Mouse (Mus musculus) embryonic fibroblast, embryonic 13.5 days (primary cell): ENCODE measurements around the gene Tspan12. TPM values are rescaled to one million over a fixed set of nuclear protein-coding genes. Genes with fewer than 3 reads are reported as not detected.

Experiments
- H3K27ac ChIP-seq: 2 replicates; pipeline ENCODE4 v1.5.1; 2012; ENCODE audit warnings: low read length, control low read depth, inconsistent platforms; ENCODE audit not compliant: insufficient read depth
- H3K4me1 ChIP-seq: 2 replicates; pipeline ENCODE4 v1.6.1; 2011; ENCODE audit warnings: low read length; ENCODE audit not compliant: control insufficient read depth, insufficient read depth
- H3K4me3 ChIP-seq: 2 replicates; pipeline ENCODE4 v1.5.1; 2011; ENCODE audit warnings: mild to moderate bottlenecking, control low read depth, low read length; ENCODE audit not compliant: insufficient read depth
- CTCF ChIP-seq: IDR thresholded peaks from 2 replicates; pipeline ENCODE4 v1.5.1; 2011; ENCODE audit warnings: mild to moderate bottlenecking, control low read depth, low read length, moderate library complexity, borderline replicate concordance; ENCODE audit not compliant: insufficient read depth
- POLR2A ChIP-seq: IDR thresholded peaks from 2 replicates; pipeline ENCODE4 v1.6.1; 2011; ENCODE audit warnings: low read depth, mild to moderate bottlenecking, control low read depth, low read length, moderate library complexity
- polyA plus RNA-seq: library from polyadenylated mRNA; stranded (reverse); fragments of >200 nt; gene quantifications from 2 replicates; pipeline ENCODE4 v1.2.4, GENCODE M21; 2011; ENCODE audit warnings: low read depth; ENCODE audit not compliant: missing spikeins, insufficient read length

The Tspan12 gene
- polyA plus RNA-seq, 1 experiment, result 5.2 TPM

DNA sequence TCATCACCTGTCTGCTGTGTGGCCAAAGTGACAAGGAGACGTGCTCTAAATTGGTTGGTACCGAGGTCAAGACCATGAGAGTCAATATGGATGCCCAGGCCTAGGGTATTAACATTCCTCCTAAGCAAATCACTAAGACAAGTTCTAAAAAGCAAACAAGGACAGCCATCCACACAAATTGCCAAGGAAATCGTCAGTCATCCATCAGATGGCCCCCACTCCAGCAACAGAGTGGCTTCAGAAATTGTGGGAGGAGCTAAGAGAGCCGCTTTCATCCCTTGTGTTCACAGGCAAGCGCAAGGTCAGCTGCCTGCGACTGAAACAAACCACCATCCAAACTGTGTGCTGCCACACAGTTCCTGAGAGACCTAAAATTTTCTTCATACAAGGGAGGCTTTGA, 1.0 kb upstream of the Tspan12 start:
- no peak for TF ChIP-seq CTCF
- TF ChIP-seq POLR2A, result no peak
- Histone ChIP-seq H3K4me3 (no peak overlapping the region), H3K27ac (no peak overlapping the region), H3K4me1 (no peaks in the 10 kb centered on the region)

- Histone ChIP-seq H3K4me1 (no peaks in the 10 kb centered on the region), H3K4me3 (peak overlapping the region; percentile 79), H3K27ac (peak overlapping the region; percentile 9; the same call in 1 of the 2 replicates)
- TF ChIP-seq POLR2A (peak; percentile 26; the same call in 1 of the 2 replicates), CTCF (no peak)
These were observed 545 bp downstream of the Tspan12 start for GRCm38 (mm10) chr6:21851596-21852343.

- TF ChIP-seq CTCF (no peak), POLR2A (no peak)
- Histone ChIP-seq H3K4me1 (no peaks in the 10 kb centered on the region), H3K4me3 (peak overlapping the region; percentile 79), H3K27ac (no peak overlapping the region)
These were observed 1.0 kb downstream of the Tspan12 start for GRCm38 (mm10) chr6:21851346-21851595.

GRCm38 (mm10) chr6:21850526-21851345, 1.6 kb downstream of the Tspan12 start:
- Histone ChIP-seq H3K4me3 (peak overlapping the region; percentile 79; the same call in 1 of the 2 replicates), H3K27ac (no peak overlapping the region), H3K4me1 (no peaks in the 10 kb centered on the region)
- TF ChIP-seq CTCF, result no peak
- TF ChIP-seq POLR2A, result no peak

DNA sequence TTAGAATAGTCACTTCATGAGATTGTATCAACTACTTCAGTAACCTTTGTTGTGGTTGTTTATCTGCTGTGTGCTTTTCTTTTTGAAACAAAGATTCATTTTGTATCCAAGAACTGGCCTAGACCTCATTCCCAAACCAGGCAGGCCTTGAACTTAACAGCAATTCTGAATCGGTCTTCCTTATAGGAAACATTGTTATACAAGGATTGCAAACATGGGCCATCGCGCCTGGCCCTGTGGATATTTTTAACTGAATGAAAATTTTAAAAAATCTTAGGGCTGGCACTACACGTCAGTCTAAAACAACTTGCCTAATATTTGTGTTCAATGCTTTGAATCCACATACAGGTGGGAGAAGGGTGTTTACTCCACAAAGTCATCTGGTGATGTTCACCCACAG, 3.5 kb downstream of the Tspan12 start:
- Histone ChIP-seq H3K4me3 (no peak overlapping the region), H3K27ac (no peak overlapping the region), H3K4me1 (no peaks in the 10 kb centered on the region)
- no peak for TF ChIP-seq POLR2A
- no peak for TF ChIP-seq CTCF

GRCm38 (mm10) chr6:21839976-21840775, 12.1 kb downstream of the Tspan12 start:
- no peak overlapping the region for H3K27ac ChIP-seq
- no peak for TF ChIP-seq POLR2A
- no peak for TF ChIP-seq CTCF

GRCm38 (mm10) chr6:21839244-21839814, 13.0 kb downstream of the Tspan12 start:
- no peak overlapping the region for H3K4me3 ChIP-seq
- no peaks in the 10 kb centered on the region; the same call in 1 of the 2 replicates for H3K4me1 ChIP-seq
- TF ChIP-seq POLR2A (no peak), CTCF (no peak)
- no peak overlapping the region for H3K27ac ChIP-seq

More at GRCm38 (mm10) chr6:21839976-21840775, 12.1 kb downstream of the Tspan12 start:
- Histone ChIP-seq H3K4me3 (no peak overlapping the region), H3K4me1 (no peaks in the 10 kb centered on the region; the same call in 1 of the 2 replicates)

GRCm38 (mm10) chr6:21833531-21833930, 18.8 kb downstream of the Tspan12 start:
- Histone ChIP-seq H3K4me1 (no peaks in the 10 kb centered on the region), H3K4me3 (no peak overlapping the region), H3K27ac (no peak overlapping the region)
- TF ChIP-seq CTCF (no peak), POLR2A (no peak)

- Histone ChIP-seq H3K4me1 (no peaks in the 10 kb centered on the region), H3K4me3 (no peak overlapping the region), H3K27ac (no peak overlapping the region)
- no peak for TF ChIP-seq POLR2A
- TF ChIP-seq CTCF, result no peak
These were observed 20.4 kb downstream of the Tspan12 start for GRCm38 (mm10) chr6:21831871-21832270.

GRCm38 (mm10) chr6:21830931-21831330, 21.4 kb downstream of the Tspan12 start:
- Histone ChIP-seq H3K27ac (no peak overlapping the region), H3K4me1 (no peaks in the 10 kb centered on the region), H3K4me3 (no peak overlapping the region)
- no peak for TF ChIP-seq POLR2A
- TF ChIP-seq CTCF, result no peak
